Comparison of ENCODE assay signal across 8 mouse cellular contexts in genomic region chr11:3918738-3919137, GRCm38 (mm10). TPM values are rescaled to one million over a fixed set of nuclear protein-coding genes. Genes with fewer than 3 reads are reported as not detected.
DNase-seq lines count a peak whose midpoint lies in the region; ATAC-seq and TF ChIP-seq lines count a peak whose summit lies in the region.

No protein-coding gene starts in this region.

- no peak overlapping the region for H3K4me3 ChIP-seq in heart, postnatal 0 days (ENCODE audit: low read depth, low read length)
- no peak overlapping the region for H3K4me3 ChIP-seq in midbrain, postnatal 0 days (ENCODE audit: low read depth, low read length)
- H3K4me3 ChIP-seq in midbrain, embryonic 13.5 days (replicated peaks): no peak overlapping the region
- H3K4me3 ChIP-seq in bone marrow macrophage, adult 2 months (ENCODE audit: insufficient read depth, low read length): no peak overlapping the region

- no peak for DNase-seq in heart, postnatal 0 days (ENCODE audit: low spot score)
- no peak for DNase-seq in heart, postnatal 4 days
- DNase-seq in midbrain, postnatal 0 days (ENCODE audit: low spot score): peak; percentile 58
- DNase-seq in splenic B cell, adult 2 months (ENCODE audit: low read depth, low spot score): peak; percentile 58
- no peak for DNase-seq in layer of hippocampus, postnatal 14 days (ENCODE audit: low spot score in 2 of 2)

- no peak overlapping the region for H3K4me2 ChIP-seq in heart, postnatal 0 days (ENCODE audit: low read depth, low read length)
- H3K4me2 ChIP-seq in midbrain, postnatal 0 days (ENCODE audit: low read depth, low read length, poor library complexity, severe bottlenecking): no peak overlapping the region
- no peak overlapping the region for H3K4me2 ChIP-seq in midbrain, embryonic 13.5 days (replicated peaks)

- H3K36me3 ChIP-seq in heart, postnatal 0 days (replicated peaks; ENCODE audit: control insufficient read depth, insufficient read depth, low read length): peaks cover 23% of the 10 kb centered on the region
- 0 out of 2 replicates have a peak, but pooled peaks cover 2% of the 10 kb centered on the region for H3K36me3 ChIP-seq in midbrain, postnatal 0 days (ENCODE audit: insufficient read depth, low read length)
- H3K36me3 ChIP-seq in midbrain, embryonic 13.5 days: peaks cover 9% of the 10 kb centered on the region
- H3K36me3 ChIP-seq in splenic B cell, adult 2 months (ENCODE audit: control insufficient read depth, insufficient read depth, low read length, poor library complexity, severe bottlenecking): no peaks in the 10 kb centered on the region

- no peak overlapping the region for H3K27ac ChIP-seq in heart, postnatal 0 days (ENCODE audit: low read depth)
- H3K27ac ChIP-seq in midbrain, postnatal 0 days (ENCODE audit: low read depth, low read length): no peak overlapping the region
- H3K27ac ChIP-seq in midbrain, embryonic 13.5 days: no peak overlapping the region
- H3K27ac ChIP-seq in bone marrow macrophage, adult 2 months (ENCODE audit: insufficient read depth, low read depth, low read length): no peak overlapping the region

- no peak for TF ChIP-seq POLR2A in bone marrow macrophage, adult 2 months (IDR thresholded peaks at IDR 0.05; ENCODE audit: borderline replicate concordance, low read depth, low read length)

- ATAC-seq in heart, postnatal 0 days (ENCODE audit: insufficient read depth, low read depth): no peak
- no peak for ATAC-seq in midbrain, postnatal 0 days (ENCODE audit: low FRiP score)
- ATAC-seq in midbrain, embryonic 13.5 days: no peak
- ATAC-seq in megakaryocyte progenitor cell, adult 5-6 weeks (replicated peaks; ENCODE audit: poor library complexity): no peak

- no peaks in the 10 kb centered on the region for H3K9me3 ChIP-seq in heart, postnatal 0 days (replicated peaks; ENCODE audit: control insufficient read depth, low read length)
- H3K9me3 ChIP-seq in midbrain, postnatal 0 days (ENCODE audit: low read length): no peaks in the 10 kb centered on the region
- H3K9me3 ChIP-seq in midbrain, embryonic 13.5 days: no peaks in the 10 kb centered on the region

- H3K9ac ChIP-seq in heart, postnatal 0 days (replicated peaks; ENCODE audit: low read depth, low read length): no peak overlapping the region
- no peak overlapping the region for H3K9ac ChIP-seq in midbrain, postnatal 0 days (replicated peaks; ENCODE audit: low read length, poor library complexity, severe bottlenecking)
- H3K9ac ChIP-seq in midbrain, embryonic 13.5 days (replicated peaks): no peak overlapping the region

- H3K27me3 ChIP-seq in heart, postnatal 0 days (ENCODE audit: control insufficient read depth, insufficient read depth, low read length): no peaks in the 10 kb centered on the region
- H3K27me3 ChIP-seq in midbrain, postnatal 0 days (ENCODE audit: insufficient read depth, low read length): no peaks in the 10 kb centered on the region
- H3K27me3 ChIP-seq in midbrain, embryonic 13.5 days: peaks cover 3% of the 10 kb centered on the region; the same call in 1 of the 2 replicates
- H3K27me3 ChIP-seq in splenic B cell, adult 2 months (ENCODE audit: control insufficient read depth, insufficient read depth, low read length, poor library complexity, severe bottlenecking): peaks cover 2% of the 10 kb centered on the region; the same call in 1 of the 2 replicates

- H3K4me1 ChIP-seq in heart, postnatal 0 days (ENCODE audit: control insufficient read depth, insufficient read depth): peaks cover 4% of the 10 kb centered on the region; the same call in 1 of the 2 replicates
- H3K4me1 ChIP-seq in midbrain, postnatal 0 days (ENCODE audit: insufficient read depth, low read length): no peaks in the 10 kb centered on the region
- peaks cover 5% of the 10 kb centered on the region; the same call in 1 of the 2 replicates for H3K4me1 ChIP-seq in midbrain, embryonic 13.5 days (replicated peaks)
- peaks cover 4% of the 10 kb centered on the region; the same call in 1 of the 2 replicates for H3K4me1 ChIP-seq in bone marrow macrophage, adult 2 months (ENCODE audit: control insufficient read depth, insufficient read depth, low read length)

- no peak for TF ChIP-seq EP300 in heart, postnatal 0 days (IDR thresholded peaks at IDR 0.05; ENCODE audit: low read depth)

- TF ChIP-seq CTCF in heart, postnatal 0 days (IDR thresholded peaks at IDR 0.05; ENCODE audit: low read depth): peak; percentile 39
- peak; percentile 66 for TF ChIP-seq CTCF in midbrain, postnatal 0 days (IDR thresholded peaks at IDR 0.05)
- TF ChIP-seq CTCF in bone marrow macrophage, adult 2 months (IDR thresholded peaks at IDR 0.05; ENCODE audit: low read depth, low read length): 0 out of 2 replicates have a peak, but pooled peaks have one; percentile 9

- WGBS in heart, postnatal 0 days: 55% methylated on average over 1 of the region's 1 CpGs
- WGBS in midbrain, postnatal 0 days: 56% methylated on average over 1 of the region's 1 CpGs
- WGBS in midbrain, embryonic 13.5 days: 68% methylated on average over 1 of the region's 1 CpGs

RNA-seq across cellular contexts. Expression of gene Slc35e4, which starts 4.3 kb away (rescaled TPM):
- total RNA-seq in heart, postnatal 0 days (2014; rRNA removed; ENCODE audit: low replicate concordance): 9.8 and 11.2 TPM in 2 replicates
- 3.0 and 3.2 TPM in 2 replicates for polyA plus RNA-seq in heart, postnatal 0 days (2015; fragmentation: Nextera tagmentation; extraction: Ambion mirVana)
- 1 to 10 TPM; 3.6 to 4.0 TPM for total RNA-seq in heart, postnatal 4 days (2021)
- total RNA-seq in midbrain, postnatal 0 days (2014; rRNA removed): 48.2 and 56.5 TPM in 2 replicates
- polyA plus RNA-seq in midbrain, postnatal 0 days (2015; fragmentation: Nextera tagmentation; extraction: Ambion mirVana): 27.3 and 27.4 TPM in 2 replicates
- polyA plus RNA-seq in midbrain, embryonic 13.5 days (2015; fragmentation: Nextera tagmentation; extraction: Ambion mirVana): 10.3 TPM in 2 replicates
- polyA plus RNA-seq in bone marrow macrophage, adult 2 months (2012; ENCODE audit: insufficient read depth, insufficient read length, missing spikeins): 9.6 and 9.7 TPM in 2 replicates
- 0.94 and 2.5 TPM in 2 replicates for total RNA-seq in megakaryocyte progenitor cell, adult 5-6 weeks (2015)
- total RNA-seq in megakaryocyte progenitor cell, adult 5-6 weeks (2017): 1.5 and 3.0 TPM in 2 replicates
- 10 to 100 TPM; 21.9 to 22.3 TPM for total RNA-seq in layer of hippocampus, postnatal 14 days (2021)

RNA-seq across cellular contexts. Expression of gene Tcn2, which starts 13.2 kb away (rescaled TPM):
- total RNA-seq in heart, postnatal 0 days (2014; rRNA removed; ENCODE audit: low replicate concordance): 110 and 113 TPM in 2 replicates
- polyA plus RNA-seq in heart, postnatal 0 days (2015; fragmentation: Nextera tagmentation; extraction: Ambion mirVana): 67.2 and 67.4 TPM in 2 replicates
- total RNA-seq in heart, postnatal 4 days (2021): 10 to 100 TPM; 38.8 to 40.6 TPM
- total RNA-seq in midbrain, postnatal 0 days (2014; rRNA removed): 20.9 and 28.8 TPM in 2 replicates
- polyA plus RNA-seq in midbrain, postnatal 0 days (2015; fragmentation: Nextera tagmentation; extraction: Ambion mirVana): 22.0 and 27.0 TPM in 2 replicates
- 16.6 and 20.3 TPM in 2 replicates for polyA plus RNA-seq in midbrain, embryonic 13.5 days (2015; fragmentation: Nextera tagmentation; extraction: Ambion mirVana)
- 107 and 117 TPM in 2 replicates for polyA plus RNA-seq in bone marrow macrophage, adult 2 months (2012; ENCODE audit: insufficient read depth, insufficient read length, missing spikeins)
- total RNA-seq in megakaryocyte progenitor cell, adult 5-6 weeks (2015): 87.8 and 102 TPM in 2 replicates
- total RNA-seq in megakaryocyte progenitor cell, adult 5-6 weeks (2017): 40.8 and 50.5 TPM in 2 replicates
- 10 to 100 TPM; 17.6 to 20.3 TPM for total RNA-seq in layer of hippocampus, postnatal 14 days (2021)

RNA-seq across cellular contexts. Expression of gene Dusp18, which starts 23.7 kb away (rescaled TPM):
- total RNA-seq in heart, postnatal 0 days (2014; rRNA removed; ENCODE audit: low replicate concordance): 10.4 and 14.8 TPM in 2 replicates
- 9.8 and 16.5 TPM in 2 replicates for polyA plus RNA-seq in heart, postnatal 0 days (2015; fragmentation: Nextera tagmentation; extraction: Ambion mirVana)
- 10 to 100 TPM; 21.5 to 24.4 TPM for total RNA-seq in heart, postnatal 4 days (2021)
- 20.7 and 23.7 TPM in 2 replicates for total RNA-seq in midbrain, postnatal 0 days (2014; rRNA removed)
- polyA plus RNA-seq in midbrain, postnatal 0 days (2015; fragmentation: Nextera tagmentation; extraction: Ambion mirVana): 20.5 and 24.1 TPM in 2 replicates
- 39.2 and 39.8 TPM in 2 replicates for polyA plus RNA-seq in midbrain, embryonic 13.5 days (2015; fragmentation: Nextera tagmentation; extraction: Ambion mirVana)
- polyA plus RNA-seq in bone marrow macrophage, adult 2 months (2012; ENCODE audit: insufficient read depth, insufficient read length, missing spikeins): 1.9 and 2.2 TPM in 2 replicates
- 0.78 and 1.2 TPM in 2 replicates for total RNA-seq in megakaryocyte progenitor cell, adult 5-6 weeks (2015)
- 0.17 and 0.51 TPM in 2 replicates for total RNA-seq in megakaryocyte progenitor cell, adult 5-6 weeks (2017)
- 10 to 100 TPM; 23.8 to 24.0 TPM for total RNA-seq in layer of hippocampus, postnatal 14 days (2021)

RNA-seq across cellular contexts. Expression of gene 4921536K21Rik, which starts 23.8 kb away (rescaled TPM):
- total RNA-seq in heart, postnatal 0 days (2014; rRNA removed; ENCODE audit: low replicate concordance): not detected in 2 replicates
- 0.11 and 0.12 TPM in 2 replicates for polyA plus RNA-seq in heart, postnatal 0 days (2015; fragmentation: Nextera tagmentation; extraction: Ambion mirVana)
- total RNA-seq in heart, postnatal 4 days (2021): under 1 TPM; 0.14 to 0.17 TPM
- total RNA-seq in midbrain, postnatal 0 days (2014; rRNA removed): 0.49 and 0.61 TPM in 2 replicates
- polyA plus RNA-seq in midbrain, postnatal 0 days (2015; fragmentation: Nextera tagmentation; extraction: Ambion mirVana): 0.28 and 0.41 TPM in 2 replicates
- 0.54 and 0.67 TPM in 2 replicates for polyA plus RNA-seq in midbrain, embryonic 13.5 days (2015; fragmentation: Nextera tagmentation; extraction: Ambion mirVana)
- 0.21 and 0.31 TPM in 2 replicates for polyA plus RNA-seq in bone marrow macrophage, adult 2 months (2012; ENCODE audit: insufficient read depth, insufficient read length, missing spikeins)
- not detected in 2 replicates for total RNA-seq in megakaryocyte progenitor cell, adult 5-6 weeks (2015)
- total RNA-seq in megakaryocyte progenitor cell, adult 5-6 weeks (2017): not detected in 2 replicates
- under 1 TPM; 0.24 to 0.81 TPM for total RNA-seq in layer of hippocampus, postnatal 14 days (2021)

RNA-seq across cellular contexts. Expression of gene Pes1, which starts 45.0 kb away (rescaled TPM):
- 24.9 and 39.7 TPM in 2 replicates for total RNA-seq in heart, postnatal 0 days (2014; rRNA removed; ENCODE audit: low replicate concordance)
- polyA plus RNA-seq in heart, postnatal 0 days (2015; fragmentation: Nextera tagmentation; extraction: Ambion mirVana): 28.8 and 29.8 TPM in 2 replicates
- 10 to 100 TPM; 41.0 to 42.0 TPM for total RNA-seq in heart, postnatal 4 days (2021)
- total RNA-seq in midbrain, postnatal 0 days (2014; rRNA removed): 36.1 and 37.7 TPM in 2 replicates
- polyA plus RNA-seq in midbrain, postnatal 0 days (2015; fragmentation: Nextera tagmentation; extraction: Ambion mirVana): 49.0 TPM in 2 replicates
- 67.5 and 70.2 TPM in 2 replicates for polyA plus RNA-seq in midbrain, embryonic 13.5 days (2015; fragmentation: Nextera tagmentation; extraction: Ambion mirVana)
- 58.8 and 73.7 TPM in 2 replicates for polyA plus RNA-seq in bone marrow macrophage, adult 2 months (2012; ENCODE audit: insufficient read depth, insufficient read length, missing spikeins)
- 67.7 and 87.4 TPM in 2 replicates for total RNA-seq in megakaryocyte progenitor cell, adult 5-6 weeks (2015)
- 168 and 183 TPM in 2 replicates for total RNA-seq in megakaryocyte progenitor cell, adult 5-6 weeks (2017)
- 10 to 100 TPM; 39.6 to 40.9 TPM for total RNA-seq in layer of hippocampus, postnatal 14 days (2021)

Comparison
In these comparisons a context has a peak if more than half of its experiments do, and no peak if none do; other contexts are left out.
1. DNase-seq: peak in midbrain, postnatal 0 days (single experiment) and splenic B cell, adult 2 months (single experiment); none in heart, postnatal 0 days (single experiment), heart, postnatal 4 days (single experiment) and layer of hippocampus, postnatal 14 days (0 of 2).
2. CTCF ChIP-seq: peak in every context shown above with its lines; median percentile 66 in midbrain, postnatal 0 days; 39 in heart, postnatal 0 days; 9 in bone marrow macrophage, adult 2 months.